Mouse (Mus musculus) limb, embryonic 15.5 days (tissue): ENCODE results near the gene Txnrd3. TPM values are rescaled to one million over a fixed set of nuclear protein-coding genes. Genes with fewer than 3 reads are reported as not detected.

Experiments
- ATAC-seq: fragments of 200-750 bp; cut with Nextera tagmentation; 2 replicates; pipeline ENCODE4 v1.8.0; 2017; ENCODE audit warnings: low read depth, moderate TSS enrichment; ENCODE audit not compliant: insufficient number of reproducible peaks, low FRiP score, low TSS enrichment
- H3K27ac ChIP-seq: fragments of 300-500 bp; sonication (generic); 2 replicates; pipeline ENCODE4 v1.5.1; 2015; ENCODE audit warnings: moderate library complexity, mild to moderate bottlenecking, inconsistent platforms
- H3K27me3 ChIP-seq: fragments of 300-500 bp; sonication (generic); 2 replicates; pipeline ENCODE4 v1.6.1; 2015; ENCODE audit warnings: inconsistent platforms
- H3K36me3 ChIP-seq: fragments of 300-500 bp; sonication (generic); 2 replicates; pipeline ENCODE4 v1.6.1; 2015; ENCODE audit warnings: inconsistent platforms
- H3K4me1 ChIP-seq: fragments of 300-500 bp; sonication (generic); 2 replicates; pipeline ENCODE4 v1.6.1; 2015; ENCODE audit warnings: inconsistent platforms
- H3K4me2 ChIP-seq: fragments of 300-500 bp; sonication (generic); 2 replicates; pipeline ENCODE4 v1.6.1; 2015; ENCODE audit warnings: mild to moderate bottlenecking, inconsistent platforms
- H3K4me3 ChIP-seq: fragments of 300-500 bp; sonication (generic); 2 replicates; pipeline ENCODE4 v1.5.1; 2015; ENCODE audit warnings: mild to moderate bottlenecking, inconsistent platforms
- H3K9ac ChIP-seq: fragments of 300-500 bp; sonication (generic); 2 replicates; pipeline ENCODE4 v1.6.1; 2015; ENCODE audit warnings: inconsistent platforms
- H3K9me3 ChIP-seq: fragments of 300-500 bp; sonication (generic); 2 replicates; pipeline ENCODE4 v1.6.1; 2016; ENCODE audit warnings: inconsistent platforms
- WGBS: fragments of 180-500 bp; shearing (Covaris S2); methylation state at CpG from one replicate; pipeline ENCODE4 v1.1.7; 2015; 5-methylcytosine and 5-hydroxymethylcytosine counted together
- polyA plus RNA-seq: library from polyadenylated mRNA; unstranded; fragments of >200 nt; fragmentation: Nextera tagmentation; extraction: Ambion mirVana; gene quantifications from 2 replicates; pipeline ENCODE4 v1.2.1, GENCODE M21; 2015

The Txnrd3 gene
- 8.2 and 8.6 TPM in 2 replicates for polyA plus RNA-seq

- H3K36me3 ChIP-seq: no peaks in the 10 kb centered on the region
- peak within 1 kb of the TSS; percentile 76 for H3K4me3 ChIP-seq
- peak; percentile 86 for ATAC-seq
- peaks cover 10% of the 10 kb centered on the region; the same call in 1 of the 2 replicates for H3K4me1 ChIP-seq
- peak within 1 kb of the TSS; percentile 87 for H3K27ac ChIP-seq
- under 1% methylated on average over 51 of the region's 51 CpGs for WGBS
- no peaks in the 10 kb centered on the region for H3K27me3 ChIP-seq
- H3K4me2 ChIP-seq: peak within 1 kb of the TSS; percentile 95
- peak within 1 kb of the TSS; percentile 55 for H3K9ac ChIP-seq
- no peaks in the 10 kb centered on the region for H3K9me3 ChIP-seq
Observed at GRCm38 (mm10) chr6:89643798-89644270, at the start of gene Txnrd3. Gene Txnrd3, plus strand, starts transcription at chr6:89643988.

- H3K4me1 ChIP-seq: 0 out of 2 replicates have a peak, but pooled peaks cover 3% of the 10 kb centered on the region
- peak within 1 kb of the TSS; percentile 79 for H3K4me3 ChIP-seq
- H3K27ac ChIP-seq: no peak within 1 kb of the TSS
- peak; percentile 99 for ATAC-seq
- peak within 1 kb of the TSS; percentile 57 for H3K9ac ChIP-seq
- H3K9me3 ChIP-seq: no peaks in the 10 kb centered on the region
- H3K4me2 ChIP-seq: peak within 1 kb of the TSS; percentile 72
- no peaks in the 10 kb centered on the region for H3K27me3 ChIP-seq
- WGBS: under 1% methylated on average over 56 of the region's 56 CpGs
- no peaks in the 10 kb centered on the region for H3K36me3 ChIP-seq
Observed at GRCm38 (mm10) chr6:89595018-89595776, 48.6 kb upstream of the Txnrd3 start, which contains the start of gene Chchd6. Gene Chchd6, minus strand, starts transcription at chr6:89595652.

- whole genome bisulfite sequencing: 22% methylated on average over 5 of the region's 5 CpGs
- Histone ChIP-seq H3K36me3 (no peaks in the 10 kb centered on the region), H3K4me1 (0 out of 2 replicates have a peak, but pooled peaks cover 3% of the 10 kb centered on the region), H3K4me3 (peak overlapping the region; percentile 79), H3K27me3 (no peaks in the 10 kb centered on the region), H3K27ac (no peak overlapping the region), H3K4me2 (peak overlapping the region; percentile 72), H3K9me3 (no peaks in the 10 kb centered on the region), H3K9ac (no peak overlapping the region)
- no peak; the same call in 1 of the 2 replicates for ATAC-seq
Observed at GRCm38 (mm10) chr6:89595777-89596146, 48.0 kb upstream of the Txnrd3 start.

GRCm38 (mm10) chr6:89596510-89596909 lies 47.3 kb upstream of the Txnrd3 start:
- no peak overlapping the region for H3K4me2 ChIP-seq
- no peak overlapping the region for H3K4me3 ChIP-seq
- H3K9ac ChIP-seq: no peak overlapping the region
- no peak for ATAC-seq
- H3K9me3 ChIP-seq: no peaks in the 10 kb centered on the region
- WGBS: 94% methylated on average over 1 of the region's 1 CpGs
- H3K36me3 ChIP-seq: no peaks in the 10 kb centered on the region
- H3K27me3 ChIP-seq: no peaks in the 10 kb centered on the region
- no peak overlapping the region for H3K27ac ChIP-seq
- H3K4me1 ChIP-seq: 0 out of 2 replicates have a peak, but pooled peaks cover 3% of the 10 kb centered on the region

GRCm38 (mm10) chr6:89606096-89606495 lies 37.7 kb upstream of the Txnrd3 start:
- WGBS: 75% methylated on average over 3 of the region's 3 CpGs
- no peak overlapping the region for H3K9ac ChIP-seq
- no peak for ATAC-seq
- H3K27me3 ChIP-seq: no peaks in the 10 kb centered on the region
- no peak overlapping the region for H3K27ac ChIP-seq
- no peaks in the 10 kb centered on the region for H3K9me3 ChIP-seq
- H3K4me1 ChIP-seq: no peaks in the 10 kb centered on the region
- H3K4me3 ChIP-seq: no peak overlapping the region
- no peak overlapping the region for H3K4me2 ChIP-seq
- H3K36me3 ChIP-seq: no peaks in the 10 kb centered on the region

GRCm38 (mm10) chr6:89607999-89608398 lies 35.8 kb upstream of the Txnrd3 start:
- Histone ChIP-seq H3K9me3 (no peaks in the 10 kb centered on the region), H3K27ac (no peak overlapping the region)
- 53% methylated on average over 4 of the region's 4 CpGs for WGBS

GRCm38 (mm10) chr6:89613336-89614106 lies 30.3 kb upstream of the Txnrd3 start:
- H3K9ac ChIP-seq: no peak overlapping the region
- 44% methylated on average over 15 of the region's 15 CpGs for WGBS
- H3K4me3 ChIP-seq: no peak overlapping the region
- H3K36me3 ChIP-seq: no peaks in the 10 kb centered on the region
- H3K4me1 ChIP-seq: peaks cover 11% of the 10 kb centered on the region; the same call in 1 of the 2 replicates
- H3K9me3 ChIP-seq: no peaks in the 10 kb centered on the region
- no peak overlapping the region for H3K4me2 ChIP-seq
- ATAC-seq: no peak
- no peaks in the 10 kb centered on the region for H3K27me3 ChIP-seq
- H3K27ac ChIP-seq: no peak overlapping the region

More at GRCm38 (mm10) chr6:89607999-89608398, 35.8 kb upstream of the Txnrd3 start:
- no peak overlapping the region for H3K9ac ChIP-seq
- H3K4me2 ChIP-seq: no peak overlapping the region
- no peaks in the 10 kb centered on the region for H3K4me1 ChIP-seq
- no peak overlapping the region for H3K4me3 ChIP-seq
- ATAC-seq: no peak
- no peaks in the 10 kb centered on the region for H3K36me3 ChIP-seq
- no peaks in the 10 kb centered on the region for H3K27me3 ChIP-seq

- no peak for ATAC-seq
- no peaks in the 10 kb centered on the region for H3K9me3 ChIP-seq
- H3K4me3 ChIP-seq: no peak overlapping the region
- peaks cover 11% of the 10 kb centered on the region; the same call in 1 of the 2 replicates for H3K4me1 ChIP-seq
- WGBS: 20% methylated on average over 2 of the region's 2 CpGs
- no peak overlapping the region for H3K9ac ChIP-seq
- no peaks in the 10 kb centered on the region for H3K36me3 ChIP-seq
- no peak overlapping the region for H3K27ac ChIP-seq
- H3K4me2 ChIP-seq: no peak overlapping the region
- H3K27me3 ChIP-seq: no peaks in the 10 kb centered on the region
Observed at GRCm38 (mm10) chr6:89614107-89614471, 29.7 kb upstream of the Txnrd3 start.

- H3K36me3 ChIP-seq: no peaks in the 10 kb centered on the region
- no peaks in the 10 kb centered on the region for H3K27me3 ChIP-seq
- no peak overlapping the region for H3K9ac ChIP-seq
- 42% methylated on average over 7 of the region's 7 CpGs for WGBS
- H3K4me2 ChIP-seq: no peak overlapping the region
- H3K4me3 ChIP-seq: no peak overlapping the region
- ATAC-seq: no peak
- H3K27ac ChIP-seq: no peak overlapping the region
- no peaks in the 10 kb centered on the region for H3K9me3 ChIP-seq
- peaks cover 11% of the 10 kb centered on the region; the same call in 1 of the 2 replicates for H3K4me1 ChIP-seq
Observed at GRCm38 (mm10) chr6:89614596-89615372, 29.0 kb upstream of the Txnrd3 start.

- no peak for ATAC-seq
- Histone ChIP-seq H3K4me2 (no peak overlapping the region), H3K4me3 (no peak overlapping the region), H3K9me3 (no peaks in the 10 kb centered on the region), H3K27ac (no peak overlapping the region), H3K36me3 (no peaks in the 10 kb centered on the region), H3K4me1 (peaks cover 11% of the 10 kb centered on the region; the same call in 1 of the 2 replicates), H3K9ac (no peak overlapping the region), H3K27me3 (no peaks in the 10 kb centered on the region)
- whole genome bisulfite sequencing: 41% methylated on average over 7 of the region's 7 CpGs
Observed at GRCm38 (mm10) chr6:89615373-89615755, 28.4 kb upstream of the Txnrd3 start.

GRCm38 (mm10) chr6:89622647-89623046 lies 21.1 kb upstream of the Txnrd3 start:
- Histone ChIP-seq H3K9ac (no peak overlapping the region), H3K9me3 (no peaks in the 10 kb centered on the region), H3K27ac (no peak overlapping the region), H3K4me2 (no peak overlapping the region), H3K27me3 (no peaks in the 10 kb centered on the region), H3K4me1 (no peaks in the 10 kb centered on the region), H3K36me3 (no peaks in the 10 kb centered on the region), H3K4me3 (no peak overlapping the region)
- ATAC-seq: no peak
- WGBS: 78% methylated on average over 3 of the region's 3 CpGs
